Mouse (Mus musculus): ENCODE data around the gene Zfp449.

GRCm38 (mm10) chrX:56384142-56384541 is 37.9 kb downstream of the Zfp449 start:
- TF ChIP-seq POLR2A (IDR thresholded peaks at IDR 0.05; ENCODE audit: low read depth, low read length) (no peak), CTCF (conservative IDR thresholded peaks at IDR 0.05; ENCODE audit: insufficient read depth, insufficient read length, low read depth, low read length) (no peak)
